ENCODE assay signal across 13 mouse cellular contexts in the genomic region with DNA sequence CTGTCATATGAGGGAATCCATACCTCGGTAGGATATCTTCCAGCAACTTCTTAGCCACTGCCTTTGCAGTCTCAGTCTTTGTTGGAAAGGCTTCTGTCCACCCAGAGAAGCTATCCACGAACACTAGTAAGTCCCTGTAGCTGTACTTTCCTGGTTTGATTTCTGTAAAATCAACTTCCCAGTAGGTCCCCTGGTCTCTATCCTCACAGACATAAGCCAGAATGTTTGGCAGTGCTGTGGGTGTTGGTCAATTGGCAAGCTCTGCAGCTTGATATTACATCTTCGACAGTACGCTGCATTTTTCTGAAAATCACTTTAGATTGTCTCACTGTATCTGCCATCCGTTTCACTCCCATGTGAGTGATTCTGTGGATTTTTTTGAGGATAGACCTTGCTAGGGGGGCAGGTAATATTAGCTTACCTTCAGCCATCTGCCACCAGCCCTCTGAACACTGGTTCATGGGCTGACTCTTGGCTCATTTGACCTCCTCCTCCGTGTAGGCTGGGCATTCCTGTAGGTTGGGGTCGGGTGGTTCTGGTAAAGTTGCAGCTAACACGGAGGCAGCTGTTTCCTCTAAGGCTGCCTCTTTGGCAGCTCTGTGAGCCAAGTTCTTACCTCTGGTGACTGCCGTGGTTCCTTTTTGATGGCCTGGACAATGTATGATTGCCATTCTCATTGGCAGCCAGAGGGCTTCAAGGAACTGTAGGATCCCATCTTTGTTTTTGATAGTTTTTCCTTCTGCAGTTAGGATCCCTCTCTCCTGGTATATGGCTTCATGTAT.
"Had no signal": no experiment of that assay in that cellular context is flagged by ENCODE, and none has a peak within 500 bp of the region (broad histone marks: within the 10 kb centered on the region; RNA-seq: fewer than 3 reads in every experiment).

No protein-coding gene starts in this region.

- ATAC-seq: intestine, embryonic 16.5 days; midbrain, embryonic 13.5 days; midbrain, embryonic 16.5 days had no signal

- H3K4me3 ChIP-seq: layer of hippocampus, adult 2 months; limb, embryonic 10.5 days; limb, embryonic 13.5 days; liver, embryonic 15.5 days; midbrain, embryonic 13.5 days had no signal

- DNase-seq: layer of hippocampus, adult 9-11 months; liver; lung, adult 2 months; lung, postnatal 14 days; thymus, adult 18-20 months; thymus, postnatal 36 days had no signal

- H3K4me1 ChIP-seq: liver, embryonic 15.5 days; midbrain, embryonic 13.5 days had no signal

- H3K9me3 ChIP-seq: limb, embryonic 10.5 days; limb, embryonic 13.5 days; liver, embryonic 15.5 days; midbrain, embryonic 13.5 days had no signal

- H3K4me2 ChIP-seq: limb, embryonic 13.5 days; liver, embryonic 15.5 days; midbrain, embryonic 13.5 days had no signal

- H3K36me3 ChIP-seq: limb, embryonic 10.5 days; limb, embryonic 13.5 days; liver, embryonic 15.5 days; midbrain, embryonic 13.5 days had no signal

- H3K27me3 ChIP-seq: limb, embryonic 13.5 days; liver, embryonic 15.5 days; midbrain, embryonic 13.5 days had no signal

- H3K27ac ChIP-seq: layer of hippocampus, adult 2 months; limb, embryonic 10.5 days; limb, embryonic 13.5 days; liver, embryonic 15.5 days; midbrain, embryonic 13.5 days had no signal

- H3K9ac ChIP-seq: limb, embryonic 13.5 days; liver, embryonic 15.5 days; midbrain, embryonic 13.5 days had no signal
